Mouse (Mus musculus): ENCODE measurements around the gene Fgfbp1. TPM values are rescaled to one million over a fixed set of nuclear protein-coding genes. Genes with fewer than 3 reads are reported as not detected.

Fgfbp1 gene
- total RNA-seq, 2 experiments from 2014 or later: not detected

Other genes with a start within 250 kb of the Fgfbp1 start
- gene Bst1, start 162.9 kb downstream of the Fgfbp1 start, total RNA-seq (2021): 1 to 10 TPM; 1.7 to 2.1 TPM
- gene Fbxl5, start 160.1 kb downstream of the Fgfbp1 start, total RNA-seq (2021): 10 to 100 TPM; 64.2 to 73.9 TPM
- gene Cd38, start 113.2 kb downstream of the Fgfbp1 start, total RNA-seq (2021): 10 to 100 TPM; 12.9 to 18.4 TPM
- gene Gm7879, start 68.6 kb downstream of the Fgfbp1 start, total RNA-seq (2021): 10 to 100 TPM; 12.9 to 13.8 TPM
- gene Prom1, start 120.3 kb upstream of the Fgfbp1 start, total RNA-seq (2021): 1 to 10 TPM; 1.7 to 3.8 TPM
- gene Tapt1, start 244.8 kb upstream of the Fgfbp1 start, total RNA-seq (2021): 10 to 100 TPM; 44.1 to 60.7 TPM

Data from adrenal gland, postnatal 36 days (tissue).